Mouse (Mus musculus) gastrocnemius, postnatal 36 days (tissue): ENCODE results near the gene Slc13a5. TPM values are rescaled to one million over a fixed set of nuclear protein-coding genes. Genes with fewer than 3 reads are reported as not detected.

Experiments
- DNase-seq, 2 experiments: peaks; one replicate each; pipeline ENCODE4 v3.0.0; 2022
- intact Hi-C: fragments of 180-260 bp; cut with DNase I; formaldehyde crosslinking; loops from one replicate; pipeline ENCODE4 v1.15.1; 2025
- long read RNA-seq, 2 experiments: library from polyadenylated mRNA; stranded (forward); transcript quantifications; one replicate each; pipeline ENCODE4 v2.0.0; 2021
- total RNA-seq, 2 experiments: library from RNA; stranded (reverse); gene quantifications; 2 replicates each; pipeline ENCODE4 v1.2.3; 2021

Slc13a5 gene
- not detected for total RNA-seq
- long read RNA-seq, experiment 1: 0 reads
- long read RNA-seq, experiment 2: 0 reads

DNA sequence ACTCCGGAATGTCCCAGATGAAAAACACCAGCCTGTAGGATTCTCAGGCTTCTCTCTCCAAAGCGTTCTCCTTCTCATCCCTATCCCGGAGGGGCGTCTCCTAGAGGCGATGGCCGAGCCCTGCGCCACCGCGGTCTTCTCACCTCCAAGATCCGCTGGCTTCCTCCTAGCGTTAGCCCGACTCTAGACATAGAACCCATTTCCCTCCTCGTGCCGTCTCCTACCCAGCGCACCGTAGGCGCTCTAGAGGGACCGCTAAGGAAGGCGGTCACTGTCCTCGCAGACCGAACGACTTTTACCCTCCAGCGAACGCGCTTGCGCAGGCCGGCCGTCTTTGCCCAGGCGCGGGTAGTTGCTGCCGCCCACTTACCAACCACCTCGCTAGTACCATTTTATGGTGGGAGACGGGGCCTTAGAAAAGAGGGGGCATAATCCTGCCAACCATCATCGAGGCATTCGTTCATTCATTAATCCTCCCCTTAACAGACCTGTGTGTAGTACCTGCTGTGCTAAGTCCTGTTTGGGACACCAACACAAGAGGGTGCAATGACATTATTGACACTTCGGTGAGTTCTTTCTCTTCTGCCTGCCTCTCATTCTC is at the start of gene Slc13a5:
Gene Slc13a5 (minus strand): TSS at position 263 of the 601 bp plus-strand sequence.
- intact Hi-C loops: loop anchor here (1.0 kb wide), 1 partner anchor 42 kb away; no protein-coding TSS in a partner anchor
- DNase-seq: no peak

DNA sequence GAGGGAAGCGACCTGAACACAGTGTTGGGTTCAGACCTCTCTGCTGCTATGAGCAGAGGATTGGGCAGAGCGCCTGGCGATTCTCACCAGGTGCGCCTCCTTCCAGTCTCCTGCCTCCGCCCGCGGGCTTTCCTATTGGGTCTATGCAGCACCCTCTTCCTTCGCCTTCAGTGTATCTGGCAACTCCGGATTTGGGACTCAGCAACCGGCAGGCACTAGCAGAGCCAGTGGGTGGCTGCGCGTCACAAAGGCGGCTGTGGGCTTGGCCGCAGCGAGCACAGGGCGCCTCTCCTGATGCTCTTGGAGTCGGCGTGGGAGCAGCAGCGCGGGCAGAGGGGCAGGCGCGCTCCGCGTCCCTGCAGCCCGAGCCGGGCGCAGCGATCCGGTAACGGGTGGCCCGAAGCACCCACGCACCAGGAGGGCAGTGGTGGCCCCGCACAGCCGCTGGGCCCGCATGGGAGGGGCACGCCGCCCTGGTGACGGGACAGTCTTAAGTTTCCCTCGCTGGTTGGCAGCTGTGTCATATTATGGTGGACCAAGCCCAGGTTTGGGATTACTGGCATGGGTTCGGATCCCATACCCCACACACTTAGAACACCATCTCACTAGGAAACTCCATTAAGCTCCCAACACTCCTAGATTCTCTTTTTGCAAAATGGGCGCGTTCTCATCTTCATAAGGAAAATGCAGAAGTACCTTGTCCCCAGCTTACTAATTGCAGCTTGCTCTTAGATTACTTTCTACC is 47.3 kb upstream of the Slc13a5 start, which contains the start of gene Fbxo39:
Gene Fbxo39 (plus strand): TSS at position 294 of the 745 bp plus-strand sequence.
- DNase-seq: no peak
- intact Hi-C loops: no loop called here

- DNase-seq: no peak
- intact Hi-C loops: no loop called here
These were observed 44.5 kb upstream of the Slc13a5 start for GRCm38 (mm10) chr11:72311355-72312001.

DNA sequence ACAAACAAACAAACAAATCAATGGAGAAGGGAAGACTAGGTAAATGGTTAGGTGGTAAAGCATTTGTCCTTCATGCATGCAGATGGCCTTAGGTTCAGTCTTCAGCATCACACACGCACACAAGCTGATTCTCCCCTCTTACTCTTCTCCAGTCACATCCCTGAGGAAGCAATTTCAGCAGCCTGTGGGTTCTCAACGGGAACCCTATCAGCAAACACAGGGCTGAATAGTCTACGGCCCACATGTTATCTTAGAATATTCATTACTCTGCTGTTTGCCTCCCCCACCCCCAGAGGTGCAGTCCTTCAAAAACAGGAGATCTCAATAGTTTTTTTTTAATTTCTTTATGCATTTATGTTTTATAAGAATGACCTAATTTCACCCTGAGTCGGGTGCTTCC is 43.5 kb upstream of the Slc13a5 start:
- no peak for DNase-seq
- intact Hi-C loops: no loop called here

GRCm38 (mm10) chr11:72308982-72309381 is 42.0 kb upstream of the Slc13a5 start:
- no peak for DNase-seq
- intact Hi-C loops: no loop called here

- intact Hi-C loops: no loop called here
- DNase-seq: no peak
These were observed 40.4 kb upstream of the Slc13a5 start for GRCm38 (mm10) chr11:72307461-72307860.

- intact Hi-C loops: no loop called here
- DNase-seq: peak; percentile 28 to 42
These were observed 35.2 kb upstream of the Slc13a5 start for GRCm38 (mm10) chr11:72302230-72302629.

DNA sequence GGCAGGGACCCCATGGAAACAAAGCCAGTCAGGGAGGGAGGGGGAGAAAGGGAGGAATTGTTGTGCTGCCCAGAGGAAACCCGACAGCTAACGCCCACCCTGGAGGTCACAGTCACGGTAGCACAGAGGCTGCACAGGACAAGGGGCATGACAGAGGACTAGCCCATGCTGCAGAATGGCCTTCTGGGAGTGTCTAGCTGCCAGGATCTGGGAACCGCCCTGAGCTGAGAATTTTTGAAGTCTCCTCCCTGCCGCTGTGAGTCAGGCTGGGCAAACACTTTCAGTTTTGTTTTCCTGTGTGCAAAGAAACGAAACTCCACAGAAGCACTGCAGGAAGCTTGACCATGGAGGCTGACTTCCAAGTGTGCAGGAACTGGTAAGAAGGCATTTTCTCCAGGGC is 34.3 kb upstream of the Slc13a5 start, which contains the start of gene Xaf1:
Gene Xaf1 (plus strand): TSS at position 296 of the 400 bp plus-strand sequence.
- intact Hi-C loops: no loop called here
- DNase-seq: peak; percentile 50 to 59

- no peak for DNase-seq
- intact Hi-C loops: no loop called here
These were observed 26.1 kb upstream of the Slc13a5 start for GRCm38 (mm10) chr11:72293116-72293515.

DNA sequence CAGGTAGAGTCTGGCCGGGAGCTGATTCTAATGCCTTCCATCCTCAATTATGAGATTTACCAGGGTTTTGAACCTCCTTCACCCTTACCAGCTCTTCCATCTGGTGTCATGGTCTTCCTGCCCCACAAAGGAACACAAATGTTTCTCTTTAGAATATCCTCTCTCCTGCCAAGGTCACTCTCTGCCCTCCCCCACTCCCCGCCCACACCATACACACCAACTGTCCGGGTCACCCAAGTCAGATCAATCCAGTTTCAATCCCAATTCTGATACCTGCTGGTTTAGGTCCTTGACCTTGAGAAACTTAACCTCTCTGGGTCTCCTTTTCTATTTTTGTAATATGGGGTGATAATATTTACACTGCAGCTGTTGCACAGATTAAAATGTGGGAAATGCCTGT is 20.5 kb upstream of the Slc13a5 start:
- no peak for DNase-seq
- intact Hi-C loops: no loop called here

GRCm38 (mm10) chr11:72287126-72287525 is 20.1 kb upstream of the Slc13a5 start:
- DNase-seq: no peak
- intact Hi-C loops: no loop called here

- intact Hi-C loops: no loop called here
- no peak for DNase-seq
These were observed 19.6 kb upstream of the Slc13a5 start for GRCm38 (mm10) chr11:72286651-72287050.

DNA sequence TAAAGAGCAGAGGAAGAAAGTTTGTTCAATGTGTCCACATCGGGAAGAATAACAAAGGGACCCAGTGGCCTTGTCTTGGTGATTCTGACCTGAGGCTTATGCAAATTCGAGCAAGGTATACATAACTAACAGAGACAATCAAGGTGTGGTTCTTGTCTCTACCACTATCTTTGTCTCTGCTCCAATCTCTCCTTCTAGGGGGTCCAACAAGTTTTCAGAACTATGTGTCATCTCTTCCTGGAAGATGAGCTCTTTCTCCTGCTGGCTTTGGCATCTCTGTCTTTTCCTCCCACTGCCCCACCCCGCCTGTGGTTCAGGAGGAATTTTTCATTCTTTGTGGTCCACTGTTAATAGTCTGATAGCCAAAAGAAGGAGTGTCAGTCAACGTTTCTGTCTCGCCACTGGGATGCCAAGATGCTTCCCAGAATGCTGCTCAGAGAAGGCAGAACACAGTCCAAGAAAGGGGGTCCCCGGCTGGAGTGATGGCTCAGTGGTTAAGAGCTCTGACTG is 19.0 kb upstream of the Slc13a5 start:
- intact Hi-C loops: no loop called here
- DNase-seq: no peak

GRCm38 (mm10) chr11:72284532-72285182 is 17.6 kb upstream of the Slc13a5 start:
- intact Hi-C loops: no loop called here
- DNase-seq: no peak

DNA sequence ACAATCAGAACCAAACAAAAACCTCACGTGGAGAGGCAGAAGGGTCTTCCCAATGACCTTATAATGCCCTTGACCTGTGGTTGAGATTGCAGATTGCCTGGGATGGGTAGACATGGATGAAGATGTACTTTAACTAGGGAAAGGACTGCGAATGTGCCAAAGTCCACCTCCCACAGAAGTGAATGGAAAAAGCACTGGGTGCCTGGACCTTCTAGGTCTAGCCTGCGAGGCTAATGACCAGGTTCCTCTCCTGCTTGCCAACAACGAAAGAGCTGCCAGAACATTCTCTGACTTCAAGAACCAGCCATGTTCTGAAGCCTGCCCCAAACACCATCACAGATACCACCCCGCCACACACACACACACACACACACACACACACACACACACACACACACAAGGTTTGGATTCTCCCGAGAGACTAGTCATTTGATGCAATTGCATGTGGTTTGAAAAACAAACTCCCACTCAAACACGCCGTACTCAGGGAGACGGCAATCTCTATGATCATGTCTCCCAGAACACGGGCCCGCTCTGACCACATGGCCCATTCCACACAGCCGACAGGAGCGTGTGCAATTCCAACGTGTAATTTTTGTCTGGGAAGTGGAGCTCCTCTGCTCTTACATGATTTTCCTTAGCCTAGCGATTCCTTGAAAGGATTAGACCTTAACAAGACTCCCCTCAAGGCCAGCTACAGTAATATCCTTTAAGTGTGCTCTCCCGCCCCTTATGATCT is 16.6 kb upstream of the Slc13a5 start:
- no peak for DNase-seq
- intact Hi-C loops: no loop called here

GRCm38 (mm10) chr11:72281852-72282400 is 14.9 kb upstream of the Slc13a5 start:
- intact Hi-C loops: no loop called here
- DNase-seq: no peak

DNA sequence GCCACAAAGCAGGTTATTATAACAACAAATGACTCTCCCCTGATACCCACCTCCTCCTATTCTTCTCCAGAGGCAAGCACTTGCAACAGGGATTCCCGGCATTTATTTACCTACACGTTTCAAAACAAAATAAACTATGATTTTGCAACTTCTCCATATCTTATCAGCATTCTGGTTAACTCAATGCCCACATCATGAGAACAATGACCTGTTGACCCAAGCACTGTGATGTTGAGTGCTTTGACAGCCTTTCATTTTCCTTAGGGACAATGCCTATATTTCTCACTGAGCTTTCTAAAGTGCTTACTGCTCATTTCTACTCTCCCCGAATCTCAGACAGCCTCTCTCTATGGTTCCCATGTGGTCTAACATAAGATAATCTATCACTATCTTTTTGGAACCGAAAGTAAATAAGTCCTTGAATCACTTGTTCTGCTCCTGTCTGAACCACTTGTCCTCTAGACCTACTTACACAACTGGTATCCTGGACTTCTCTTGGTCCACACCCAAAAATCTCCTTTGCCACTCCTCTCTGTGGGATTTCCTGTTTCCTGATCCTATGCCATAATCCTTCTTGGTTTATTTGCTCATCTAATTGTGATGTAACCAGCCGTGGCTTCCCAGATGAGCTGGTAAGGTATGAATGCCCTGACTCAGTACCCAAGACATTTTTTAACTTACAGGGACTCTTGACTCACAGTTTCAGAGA is 14.3 kb upstream of the Slc13a5 start:
- intact Hi-C loops: no loop called here

GRCm38 (mm10) chr11:72273341-72273740 is 6.3 kb upstream of the Slc13a5 start:
- no peak for DNase-seq
- intact Hi-C loops: no loop called here

More for the DNA sequence above, 14.3 kb upstream of the Slc13a5 start:
- no peak for DNase-seq

GRCm38 (mm10) chr11:72271761-72272160 is 4.7 kb upstream of the Slc13a5 start:
- intact Hi-C loops: no loop called here
- no peak for DNase-seq
